Mouse (Mus musculus) lung, postnatal 0 days (tissue): ENCODE measurements around the gene Ube2d3. TPM values are rescaled to one million over a fixed set of nuclear protein-coding genes. Genes with fewer than 3 reads are reported as not detected.
A peak's percentile ranks its signal among the peaks of the same experiment; 100 is the strongest.

Experiments
- ATAC-seq: fragments of 200-750 bp; cut with Nextera tagmentation; 2 replicates; pipeline ENCODE4 v1.8.0; 2017; ENCODE audit warnings: moderate library complexity
- DNase-seq: peaks from one replicate; pipeline ENCODE4 v3.0.0-alpha.2; 2016; ENCODE audit warnings: low spot score
- H3K27ac ChIP-seq: fragments of 300-500 bp; sonication (generic); 2 replicates; pipeline ENCODE4 v1.5.1; 2014; ENCODE audit warnings: antibody characterized with exemption, mild to moderate bottlenecking, low read length, mixed read lengths
- H3K27me3 ChIP-seq: fragments of 300-500 bp; sonication (generic); replicated peaks from 2 replicates; pipeline ENCODE4 v1.6.1; 2014; ENCODE audit warnings: low read length, mixed read lengths; ENCODE audit not compliant: insufficient read depth
- H3K36me3 ChIP-seq: fragments of 300-500 bp; sonication (generic); 2 replicates; pipeline ENCODE4 v1.6.1; 2014; ENCODE audit warnings: low read length, mixed read lengths; ENCODE audit not compliant: insufficient read depth
- H3K4me1 ChIP-seq: fragments of 300-500 bp; sonication (generic); 2 replicates; pipeline ENCODE4 v1.6.1; 2014; ENCODE audit warnings: antibody characterized with exemption, low read depth, low read length, mixed read lengths; ENCODE audit not compliant: insufficient read depth
- H3K4me2 ChIP-seq: fragments of 300-500 bp; sonication (generic); replicated peaks from 2 replicates; pipeline ENCODE4 v1.6.1; 2014; ENCODE audit warnings: low read depth, mild to moderate bottlenecking, low read length, moderate library complexity, mixed read lengths
- H3K4me3 ChIP-seq: fragments of 300-500 bp; sonication (generic); 2 replicates; pipeline ENCODE4 v1.5.1; 2014; ENCODE audit warnings: low read depth, low read length
- H3K9ac ChIP-seq: fragments of 300-500 bp; sonication (generic); replicated peaks from 2 replicates; pipeline ENCODE4 v1.6.1; 2014; ENCODE audit warnings: low read depth, mild to moderate bottlenecking
- H3K9me3 ChIP-seq: fragments of 300-500 bp; sonication (generic); 2 replicates; pipeline ENCODE4 v1.6.1; 2016; ENCODE audit warnings: low read length, mixed read lengths
- CTCF ChIP-seq: IDR thresholded peaks from 2 replicates; pipeline ENCODE4 v1.5.1; 2016; ENCODE audit warnings: antibody characterized with exemption, mild to moderate bottlenecking
- EP300 ChIP-seq: IDR thresholded peaks from 2 replicates; pipeline ENCODE4 v1.6.1; 2016; ENCODE audit warnings: antibody characterized with exemption, mild to moderate bottlenecking, control low read depth
- WGBS: fragments of 180-500 bp; shearing (Covaris S2); extraction: QIAGEN DNeasy Blood & Tissue Kit; methylation state at CpG from one replicate; pipeline ENCODE4 v1.1.7; 2014; 5-methylcytosine and 5-hydroxymethylcytosine counted together
- polyA plus RNA-seq: library from polyadenylated mRNA; unstranded; fragments of >200 nt; fragmentation: Nextera tagmentation; extraction: Ambion mirVana; gene quantifications from 2 replicates; pipeline ENCODE4 v1.2.1, GENCODE M21; 2015

Ube2d3 gene
- polyA plus RNA-seq, 1 experiment from 2014 or later, result 386 TPM

GRCm38 (mm10) chr3:135403211-135403610 is 34.7 kb upstream of the Ube2d3 start:
- ATAC-seq (no peak), DNase-seq (no peak)
- TF ChIP-seq CTCF (no peak), EP300 (no peak)
- Histone ChIP-seq H3K9me3 (no peaks in the 10 kb centered on the region), H3K4me1 (no peaks in the 10 kb centered on the region), H3K4me3 (no peak overlapping the region), H3K27me3 (no peaks in the 10 kb centered on the region), H3K27ac (no peak overlapping the region), H3K9ac (no peak overlapping the region), H3K36me3 (no peaks in the 10 kb centered on the region), H3K4me2 (no peak overlapping the region)
- WGBS, result 87% methylated on average over 9 of the region's 9 CpGs

GRCm38 (mm10) chr3:135403856-135404255 is 34.1 kb upstream of the Ube2d3 start:
- no peak overlapping the region for H3K4me3 ChIP-seq
- no peaks in the 10 kb centered on the region for H3K9me3 ChIP-seq
- no peaks in the 10 kb centered on the region for H3K4me1 ChIP-seq
- no peak overlapping the region for H3K4me2 ChIP-seq
- peak; percentile 45 for TF ChIP-seq CTCF
- TF ChIP-seq EP300, result no peak
- ATAC-seq (no peak), DNase-seq (no peak)
- no peaks in the 10 kb centered on the region for H3K36me3 ChIP-seq
- H3K27me3 ChIP-seq, result no peaks in the 10 kb centered on the region
- H3K27ac ChIP-seq, result no peak overlapping the region
- no peak overlapping the region for H3K9ac ChIP-seq
- WGBS, result 78% methylated on average over 5 of the region's 5 CpGs

GRCm38 (mm10) chr3:135404599-135404998 is 33.4 kb upstream of the Ube2d3 start:
- no peaks in the 10 kb centered on the region for H3K27me3 ChIP-seq
- no peak overlapping the region for H3K4me3 ChIP-seq
- WGBS, result 71% methylated on average over 4 of the region's 4 CpGs
- H3K36me3 ChIP-seq, result no peaks in the 10 kb centered on the region
- H3K9me3 ChIP-seq, result no peaks in the 10 kb centered on the region
- H3K4me2 ChIP-seq, result no peak overlapping the region
- H3K4me1 ChIP-seq, result no peaks in the 10 kb centered on the region
- no peak overlapping the region for H3K9ac ChIP-seq
- no peak overlapping the region for H3K27ac ChIP-seq
- TF ChIP-seq CTCF, result 0 out of 2 replicates have a peak, but pooled peaks have one; percentile 2
- no peak for TF ChIP-seq EP300
- ATAC-seq (no peak), DNase-seq (no peak)

GRCm38 (mm10) chr3:135407351-135407750 is 30.6 kb upstream of the Ube2d3 start:
- no peak overlapping the region for H3K4me3 ChIP-seq
- H3K9me3 ChIP-seq, result no peaks in the 10 kb centered on the region
- H3K36me3 ChIP-seq, result no peaks in the 10 kb centered on the region
- 55% methylated on average over 9 of the region's 9 CpGs for WGBS
- H3K9ac ChIP-seq, result no peak overlapping the region
- H3K4me1 ChIP-seq, result no peaks in the 10 kb centered on the region
- no peak overlapping the region for H3K27ac ChIP-seq
- no peaks in the 10 kb centered on the region for H3K27me3 ChIP-seq
- ATAC-seq (no peak), DNase-seq (no peak)
- TF ChIP-seq EP300, result no peak
- no peak overlapping the region for H3K4me2 ChIP-seq

- Histone ChIP-seq H3K9me3 (no peaks in the 10 kb centered on the region), H3K36me3 (no peaks in the 10 kb centered on the region), H3K27ac (no peak overlapping the region), H3K4me2 (no peak overlapping the region), H3K4me3 (no peak overlapping the region), H3K27me3 (no peaks in the 10 kb centered on the region), H3K9ac (no peak overlapping the region), H3K4me1 (no peaks in the 10 kb centered on the region)
- WGBS, result 96% methylated on average over 5 of the region's 5 CpGs
- ATAC-seq (no peak), DNase-seq (no peak)
- TF ChIP-seq EP300 (no peak), CTCF (peak; percentile 29)
Measured at GRCm38 (mm10) chr3:135409219-135409618, 28.7 kb upstream of the Ube2d3 start.

- no peak for ATAC-seq
- H3K9me3 ChIP-seq, result no peaks in the 10 kb centered on the region
- DNase-seq, result no peak
- H3K4me2 ChIP-seq, result no peak overlapping the region
- no peak overlapping the region for H3K4me3 ChIP-seq
- no peaks in the 10 kb centered on the region for H3K4me1 ChIP-seq
- H3K27me3 ChIP-seq, result no peaks in the 10 kb centered on the region
- TF ChIP-seq EP300, result no peak
- TF ChIP-seq CTCF, result no peak
- H3K36me3 ChIP-seq, result no peaks in the 10 kb centered on the region
- 87% methylated on average over 12 of the region's 12 CpGs for WGBS
- H3K27ac ChIP-seq, result no peak overlapping the region
- no peak overlapping the region for H3K9ac ChIP-seq
Measured at GRCm38 (mm10) chr3:135411056-135411455, 26.9 kb upstream of the Ube2d3 start.

GRCm38 (mm10) chr3:135411824-135412223 is 26.1 kb upstream of the Ube2d3 start:
- Histone ChIP-seq H3K36me3 (no peaks in the 10 kb centered on the region), H3K27ac (no peak overlapping the region), H3K4me2 (no peak overlapping the region), H3K4me3 (no peak overlapping the region), H3K9me3 (no peaks in the 10 kb centered on the region), H3K27me3 (no peaks in the 10 kb centered on the region), H3K4me1 (no peaks in the 10 kb centered on the region), H3K9ac (no peak overlapping the region)
- ATAC-seq, result no peak
- no peak for TF ChIP-seq EP300
- TF ChIP-seq CTCF, result no peak
- WGBS, result 48% methylated on average over 9 of the region's 9 CpGs
- no peak for DNase-seq
